Mouse (Mus musculus): ENCODE measurements around the gene Cd3g. TPM values are rescaled to one million over a fixed set of nuclear protein-coding genes. Genes with fewer than 3 reads are reported as not detected.

Gene Cd3g
- not detected in 2 replicates for polyA plus RNA-seq (2016; fragmentation: Nextera tagmentation; extraction: Ambion mirVana)

- Histone ChIP-seq H3K27me3 (ENCODE audit: low read depth, poor library complexity, severe bottlenecking) (no peaks in the 10 kb centered on the region), H3K27ac (no peak within 1 kb of the TSS), H3K4me3 (no peak within 1 kb of the TSS), H3K9me3 (replicated peaks) (no peaks in the 10 kb centered on the region), H3K36me3 (no peaks in the 10 kb centered on the region), H3K4me1 (no peaks in the 10 kb centered on the region)
- WGBS = 78% methylated on average over 3 of the region's 3 CpGs
- no peak for DNase-seq (ENCODE audit: low spot score)
These were observed at the start of gene Cd3g for GRCm38 (mm10) chr9:44980242-44980641. TSS of gene Cd3g (minus strand) at chr9:44980431.

DNA sequence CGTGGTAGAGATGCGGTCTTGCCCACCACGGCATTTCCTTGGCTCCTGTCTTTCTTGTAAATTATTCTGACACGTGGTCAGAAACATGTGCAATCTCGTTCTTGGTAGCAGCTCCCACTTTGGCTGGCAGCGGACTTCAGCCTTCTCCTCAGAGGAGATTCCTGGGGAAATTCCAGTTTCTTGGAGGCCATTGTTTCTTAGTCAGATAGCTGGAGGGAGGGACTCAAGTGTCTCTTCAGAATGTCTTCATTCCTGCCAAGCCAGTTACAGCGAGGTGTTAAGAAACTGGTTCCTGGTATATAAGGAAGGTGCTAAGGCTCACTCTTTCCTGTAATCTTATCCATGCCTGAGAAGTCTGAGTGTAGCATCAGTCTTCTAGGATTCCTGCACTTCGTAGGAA, 47.1 kb upstream of the Cd3g start:
- Histone ChIP-seq H3K27me3 (ENCODE audit: low read depth, poor library complexity, severe bottlenecking) (peaks cover 11% of the 10 kb centered on the region), H3K36me3 (no peaks in the 10 kb centered on the region), H3K9me3 (replicated peaks) (no peaks in the 10 kb centered on the region), H3K4me3 (no peak overlapping the region), H3K4me1 (no peaks in the 10 kb centered on the region), H3K27ac (no peak overlapping the region)
- 74% methylated on average over 8 of the region's 8 CpGs for WGBS
- no peak for DNase-seq (ENCODE audit: low spot score)

GRCm38 (mm10) chr9:45024187-45024586, 44.0 kb upstream of the Cd3g start:
- H3K27me3 ChIP-seq (ENCODE audit: low read depth, poor library complexity, severe bottlenecking) = peaks cover 5% of the 10 kb centered on the region; the same call in 1 of the 2 replicates
- H3K9me3 ChIP-seq (replicated peaks) = no peaks in the 10 kb centered on the region
- DNase-seq (ENCODE audit: low spot score) = no peak
- H3K27ac ChIP-seq = no peak overlapping the region
- no peaks in the 10 kb centered on the region for H3K36me3 ChIP-seq
- no peaks in the 10 kb centered on the region for H3K4me1 ChIP-seq
- 77% methylated on average over 2 of the region's 2 CpGs for WGBS
- no peak overlapping the region for H3K4me3 ChIP-seq

DNA sequence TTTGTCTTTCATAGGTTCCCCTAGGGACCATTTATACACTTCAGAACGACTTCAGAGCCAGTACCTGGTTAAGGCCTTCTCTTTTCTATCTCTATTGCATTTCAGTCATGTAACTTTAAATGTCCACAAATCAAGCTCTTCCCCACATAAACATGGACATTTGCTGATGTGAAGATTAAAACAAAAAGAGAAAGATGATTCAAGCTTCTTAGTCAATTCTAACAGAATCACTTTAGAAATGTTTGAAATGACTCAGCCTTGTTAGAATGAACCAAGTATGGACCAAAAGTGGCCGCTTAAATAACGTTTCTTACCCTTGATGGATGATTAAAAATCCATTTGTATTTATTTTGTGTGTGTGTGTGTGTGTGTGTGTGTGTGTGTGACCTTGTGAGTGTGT, 43.4 kb upstream of the Cd3g start:
- Histone ChIP-seq H3K36me3 (no peaks in the 10 kb centered on the region), H3K4me3 (no peak overlapping the region), H3K27me3 (ENCODE audit: low read depth, poor library complexity, severe bottlenecking) (peaks cover under 1% of the 10 kb centered on the region; the same call in 1 of the 2 replicates), H3K27ac (no peak overlapping the region), H3K9me3 (replicated peaks) (no peaks in the 10 kb centered on the region), H3K4me1 (no peaks in the 10 kb centered on the region)
- 67% methylated on average over 3 of the region's 3 CpGs for WGBS
- DNase-seq (ENCODE audit: low spot score) = no peak

GRCm38 (mm10) chr9:45022800-45023199, 42.6 kb upstream of the Cd3g start:
- H3K4me1 ChIP-seq = no peaks in the 10 kb centered on the region
- no peaks in the 10 kb centered on the region for H3K36me3 ChIP-seq
- no peaks in the 10 kb centered on the region for H3K27me3 ChIP-seq (ENCODE audit: low read depth, poor library complexity, severe bottlenecking)
- DNase-seq (ENCODE audit: low spot score) = peak; percentile 75
- no peaks in the 10 kb centered on the region for H3K9me3 ChIP-seq (replicated peaks)
- H3K4me3 ChIP-seq = no peak overlapping the region
- WGBS = 16% methylated on average over 3 of the region's 3 CpGs
- no peak overlapping the region for H3K27ac ChIP-seq

DNA sequence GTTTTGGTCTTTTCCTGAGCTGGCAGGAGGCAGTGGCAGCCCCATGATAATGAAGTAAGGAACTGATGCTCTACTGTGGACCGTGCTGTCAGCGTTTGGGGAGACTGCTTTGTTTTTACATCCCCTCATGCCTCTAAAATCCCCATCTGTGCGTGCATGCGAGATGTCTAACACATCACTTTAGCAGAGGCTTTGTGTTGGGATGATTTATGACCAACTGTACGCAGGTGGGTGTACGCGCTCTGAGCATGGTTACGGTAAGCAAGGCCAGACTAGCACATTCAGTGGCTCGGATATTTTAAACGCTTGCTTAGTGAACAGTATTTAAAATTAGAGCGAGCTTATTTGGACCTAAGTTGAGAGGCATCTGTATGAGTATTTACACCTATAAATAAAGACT, 37.8 kb upstream of the Cd3g start:
- H3K9me3 ChIP-seq (replicated peaks) = no peaks in the 10 kb centered on the region
- no peak overlapping the region for H3K4me3 ChIP-seq
- no peak for DNase-seq (ENCODE audit: low spot score)
- no peaks in the 10 kb centered on the region for H3K27me3 ChIP-seq (ENCODE audit: low read depth, poor library complexity, severe bottlenecking)
- H3K4me1 ChIP-seq = no peaks in the 10 kb centered on the region
- WGBS = 85% methylated on average over 11 of the region's 11 CpGs
- no peaks in the 10 kb centered on the region for H3K36me3 ChIP-seq
- H3K27ac ChIP-seq = no peak overlapping the region

GRCm38 (mm10) chr9:45015841-45016240, 35.6 kb upstream of the Cd3g start:
- Histone ChIP-seq H3K9me3 (replicated peaks) (no peaks in the 10 kb centered on the region), H3K4me1 (no peaks in the 10 kb centered on the region), H3K27ac (no peak overlapping the region), H3K27me3 (ENCODE audit: low read depth, poor library complexity, severe bottlenecking) (0 out of 2 replicates have a peak, but pooled peaks cover 6% of the 10 kb centered on the region), H3K4me3 (no peak overlapping the region), H3K36me3 (no peaks in the 10 kb centered on the region)
- no peak for DNase-seq (ENCODE audit: low spot score)
- WGBS = 69% methylated on average over 3 of the region's 3 CpGs

DNA sequence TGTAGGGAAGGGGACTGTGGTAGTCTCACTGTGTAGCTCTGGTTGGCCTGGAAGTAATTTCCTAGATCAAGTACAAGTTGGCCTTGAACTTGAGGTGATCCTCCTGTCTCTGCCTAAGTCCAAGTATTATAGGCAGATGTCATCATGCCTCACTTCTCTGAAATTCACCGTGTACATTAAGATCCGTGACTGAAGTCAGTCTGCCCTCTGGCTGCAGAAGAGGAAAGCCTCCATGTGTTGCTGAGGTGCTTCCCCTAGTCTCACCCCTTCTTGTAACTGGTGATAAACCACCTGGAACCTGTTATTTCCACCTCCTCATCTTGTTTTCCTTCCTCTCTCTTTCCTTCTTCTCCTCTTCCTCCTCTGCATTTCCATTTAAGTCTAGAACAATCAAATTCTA, 34.6 kb upstream of the Cd3g start:
- Histone ChIP-seq H3K9me3 (replicated peaks) (no peaks in the 10 kb centered on the region), H3K4me1 (no peaks in the 10 kb centered on the region), H3K4me3 (no peak overlapping the region), H3K36me3 (no peaks in the 10 kb centered on the region), H3K27ac (no peak overlapping the region), H3K27me3 (ENCODE audit: low read depth, poor library complexity, severe bottlenecking) (0 out of 2 replicates have a peak, but pooled peaks cover 6% of the 10 kb centered on the region)
- no peak for DNase-seq (ENCODE audit: low spot score)
- WGBS = 50% methylated on average over 2 of the region's 2 CpGs

- Histone ChIP-seq H3K27ac (no peak overlapping the region), H3K27me3 (ENCODE audit: low read depth, poor library complexity, severe bottlenecking) (0 out of 2 replicates have a peak, but pooled peaks cover 6% of the 10 kb centered on the region), H3K36me3 (no peaks in the 10 kb centered on the region), H3K9me3 (replicated peaks) (no peaks in the 10 kb centered on the region), H3K4me3 (no peak overlapping the region), H3K4me1 (no peaks in the 10 kb centered on the region)
- 58% methylated on average over 6 of the region's 6 CpGs for WGBS
- DNase-seq (ENCODE audit: low spot score) = no peak
These were observed 31.1 kb upstream of the Cd3g start for GRCm38 (mm10) chr9:45011291-45011690.

DNA sequence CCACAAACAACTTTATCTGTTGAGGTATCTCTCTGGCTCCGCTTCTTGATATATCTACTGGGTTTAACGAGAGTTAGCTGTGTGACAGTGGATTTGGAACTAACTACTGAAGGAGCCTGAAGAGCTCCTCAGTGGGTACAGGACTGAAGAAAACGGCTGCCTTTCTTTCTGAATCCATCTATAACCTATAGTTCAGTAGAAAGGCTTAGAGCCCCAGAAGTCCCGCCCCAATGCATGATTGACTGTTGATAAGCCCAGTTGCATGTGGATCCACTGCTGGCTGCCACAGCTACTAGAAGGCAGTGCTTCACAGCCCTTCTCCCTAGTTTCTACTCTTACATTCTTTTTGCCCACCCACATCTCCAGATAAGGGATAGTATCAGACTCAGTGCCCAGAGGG, 30.2 kb upstream of the Cd3g start:
- DNase-seq (ENCODE audit: low spot score) = no peak
- H3K9me3 ChIP-seq (replicated peaks) = no peaks in the 10 kb centered on the region
- no peaks in the 10 kb centered on the region for H3K4me1 ChIP-seq
- 74% methylated on average over 4 of the region's 4 CpGs for WGBS
- H3K27me3 ChIP-seq (ENCODE audit: low read depth, poor library complexity, severe bottlenecking) = 0 out of 2 replicates have a peak, but pooled peaks cover 6% of the 10 kb centered on the region
- no peak overlapping the region for H3K4me3 ChIP-seq
- no peak overlapping the region for H3K27ac ChIP-seq
- no peaks in the 10 kb centered on the region for H3K36me3 ChIP-seq

DNA sequence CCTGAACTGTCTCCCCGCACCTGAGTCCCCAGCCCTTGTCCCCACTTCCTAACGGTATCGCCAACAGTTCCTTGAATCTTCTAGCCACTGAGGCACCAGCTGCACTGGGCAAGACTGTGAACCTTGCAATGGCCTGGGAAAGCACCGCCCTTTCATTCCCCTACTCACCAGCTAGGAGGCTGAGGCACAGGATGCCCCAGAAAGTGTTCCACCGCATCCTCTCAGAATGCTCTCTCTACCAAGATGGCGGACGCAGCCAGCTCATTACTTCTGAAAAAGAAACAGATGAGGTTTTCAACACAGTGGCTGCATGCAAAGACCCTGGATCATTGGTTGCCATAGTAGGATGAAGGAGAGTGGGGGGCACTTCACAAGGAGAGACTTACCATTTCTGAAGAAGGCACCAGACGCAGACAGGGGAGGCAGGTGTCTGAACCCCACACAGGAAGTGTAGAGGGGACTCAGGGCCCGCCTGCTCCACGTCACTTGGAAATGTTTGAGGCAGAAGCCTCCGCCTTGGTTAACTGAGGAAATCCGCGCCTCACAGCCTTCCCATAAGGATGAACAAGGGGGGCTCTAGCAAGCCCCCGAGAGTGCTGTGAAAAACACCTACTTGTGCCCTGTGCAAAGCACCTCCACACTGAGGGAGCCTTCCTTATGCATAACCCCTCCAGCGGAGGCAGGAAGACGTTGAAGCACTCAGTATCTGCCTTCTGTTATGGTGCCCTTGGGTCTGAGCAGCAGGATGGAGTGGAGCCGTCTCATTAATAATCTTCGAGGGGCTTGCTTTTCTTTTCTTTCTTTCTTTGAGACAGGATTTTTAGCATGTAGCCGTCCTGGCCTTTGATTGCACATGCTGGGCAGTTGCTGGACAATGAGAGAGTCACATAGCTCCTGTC, 29.2 kb upstream of the Cd3g start, which contains the start of gene Cd3e:
Cd3e (minus strand) TSS at position 448 of the 899 bp plus-strand sequence.
- Histone ChIP-seq H3K9me3 (replicated peaks) (no peaks in the 10 kb centered on the region), H3K4me1 (no peaks in the 10 kb centered on the region), H3K4me3 (no peak within 1 kb of the TSS), H3K27me3 (ENCODE audit: low read depth, poor library complexity, severe bottlenecking) (0 out of 2 replicates have a peak, but pooled peaks cover 6% of the 10 kb centered on the region), H3K36me3 (no peaks in the 10 kb centered on the region), H3K27ac (no peak within 1 kb of the TSS)
- WGBS = 88% methylated on average over 19 of the region's 19 CpGs
- DNase-seq (ENCODE audit: low spot score) = no peak

GRCm38 (mm10) chr9:45008342-45008741, 28.1 kb upstream of the Cd3g start:
- Histone ChIP-seq H3K36me3 (no peaks in the 10 kb centered on the region), H3K27ac (no peak overlapping the region), H3K27me3 (ENCODE audit: low read depth, poor library complexity, severe bottlenecking) (0 out of 2 replicates have a peak, but pooled peaks cover 6% of the 10 kb centered on the region), H3K4me1 (no peaks in the 10 kb centered on the region), H3K9me3 (replicated peaks) (no peaks in the 10 kb centered on the region), H3K4me3 (no peak overlapping the region)
- no peak for DNase-seq (ENCODE audit: low spot score)
- WGBS = 89% methylated on average over 4 of the region's 4 CpGs

- no peaks in the 10 kb centered on the region for H3K36me3 ChIP-seq
- H3K27ac ChIP-seq = no peak overlapping the region
- no peak overlapping the region for H3K4me3 ChIP-seq
- DNase-seq (ENCODE audit: low spot score) = no peak
- H3K9me3 ChIP-seq (replicated peaks) = no peaks in the 10 kb centered on the region
- H3K4me1 ChIP-seq = no peaks in the 10 kb centered on the region
- 80% methylated on average over 12 of the region's 12 CpGs for WGBS
- 0 out of 2 replicates have a peak, but pooled peaks cover 6% of the 10 kb centered on the region for H3K27me3 ChIP-seq (ENCODE audit: low read depth, poor library complexity, severe bottlenecking)
These were observed 27.2 kb upstream of the Cd3g start for GRCm38 (mm10) chr9:45007404-45007803.

Data from limb, embryonic 10.5 days (tissue).